Mouse (Mus musculus) skeletal muscle tissue, postnatal 0 days (tissue): Measurements from ENCODE around the gene Iapp. TPM values are rescaled to one million over a fixed set of nuclear protein-coding genes. Genes with fewer than 3 reads are reported as not detected.

ENCODE experiments used
- polyA plus RNA-seq: library from polyadenylated mRNA; unstranded; fragments of >200 nt; fragmentation: Nextera tagmentation; extraction: Ambion mirVana; gene quantifications from 2 replicates; pipeline ENCODE4 v1.2.1, GENCODE M21; 2015

Iapp gene
- polyA plus RNA-seq: not detected in 2 replicates

DNA sequence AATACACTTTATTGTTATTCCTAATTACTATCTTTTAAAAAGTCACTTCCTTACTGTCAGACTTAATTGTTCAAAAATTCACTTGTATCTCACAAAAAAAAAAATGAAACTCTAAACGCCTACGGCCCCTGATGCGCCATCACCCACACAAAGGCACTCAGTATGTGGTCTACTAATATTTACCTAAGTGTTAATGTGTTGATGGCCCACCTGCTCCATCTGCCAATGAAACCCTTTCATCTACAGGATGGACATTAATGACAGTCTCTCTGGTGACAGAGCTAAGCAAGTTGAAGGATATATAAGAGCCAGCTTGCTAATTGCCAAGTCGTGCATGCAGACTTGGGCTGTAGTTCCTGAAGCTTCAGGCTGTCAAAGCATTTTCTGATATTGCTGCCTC lies at the start of gene Iapp:
TSS of gene Iapp (plus strand) at position 326 of the 400 bp plus-strand sequence.

GRCm38 (mm10) chr6:142322881-142323280 lies 24.7 kb downstream of the Iapp start, which contains the start of gene Slco1a5:
TSS of gene Slco1a5 (minus strand) at chr6:142322981.

GRCm38 (mm10) chr6:142345440-142346038 lies 47.3 kb downstream of the Iapp start, which contains the start of gene Pyroxd1:
TSS of gene Pyroxd1 (plus strand) at chr6:142345654.

Other genes with a start within 250 kb of the Iapp start
- 0.55 and 0.73 TPM in 2 replicates for gene Slco1a6, start 89.9 kb upstream of the Iapp start, polyA plus RNA-seq
- gene Slco1a5, start 24.6 kb downstream of the Iapp start, polyA plus RNA-seq: not detected in 2 replicates
- gene Pyroxd1, start 47.2 kb downstream of the Iapp start, polyA plus RNA-seq: 9.5 and 13.5 TPM in 2 replicates
- gene Recql, start 88.7 kb downstream of the Iapp start, polyA plus RNA-seq: 5.4 and 7.4 TPM in 2 replicates
- 43.8 and 57.1 TPM in 2 replicates for gene Golt1b, start 88.8 kb downstream of the Iapp start, polyA plus RNA-seq
- 0.13 and 0.17 TPM in 2 replicates for gene Spx, start 115.0 kb downstream of the Iapp start, polyA plus RNA-seq
- 0.17 TPM in 1 of 2 replicates, not detected in the other for gene Gys2, start 174.7 kb downstream of the Iapp start, polyA plus RNA-seq
- 195 and 214 TPM in 2 replicates for gene Ldhb, start 209.5 kb downstream of the Iapp start, polyA plus RNA-seq